Comparison of ENCODE assay signal across 8 mouse cellular contexts in the genomic region with DNA sequence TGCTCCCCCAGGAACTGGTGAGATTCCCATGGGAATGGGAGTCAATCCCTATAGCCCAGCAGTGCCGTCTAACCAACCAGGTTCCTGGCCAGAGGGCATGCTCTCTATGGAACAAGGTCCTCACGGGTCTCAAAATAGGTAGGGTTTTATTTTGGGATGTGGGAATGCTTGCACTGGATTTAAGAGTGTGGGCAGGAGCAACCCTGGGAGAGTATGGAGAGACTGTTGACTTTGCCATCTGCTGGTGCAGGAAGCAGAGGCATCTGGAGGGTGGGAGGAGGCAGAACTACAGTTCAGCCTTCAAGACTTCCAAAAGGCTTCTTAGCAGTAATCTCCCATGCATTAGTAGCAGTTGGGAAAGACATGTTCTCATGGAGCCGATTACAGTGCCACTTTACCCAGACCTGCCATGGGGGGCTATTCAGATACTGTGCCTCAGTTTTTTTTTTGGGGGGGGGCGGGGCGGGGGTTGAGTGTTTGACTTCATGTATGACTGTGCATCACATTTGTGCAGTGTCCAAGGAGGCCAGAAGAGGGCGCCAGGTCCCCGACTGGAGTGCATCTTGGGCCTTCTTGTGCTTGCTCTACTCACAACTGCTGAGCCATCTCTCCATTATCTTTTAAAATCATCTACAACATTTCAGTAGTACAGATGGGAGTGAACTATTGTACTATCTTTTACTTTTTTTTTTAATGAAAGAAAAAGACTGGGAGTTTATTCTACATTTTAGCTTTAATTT.
DNase-seq lines count a peak whose midpoint lies in the region; ATAC-seq and TF ChIP-seq lines count a peak whose summit lies in the region.

No protein-coding gene starts in this region.

- peak; percentile 68 for DNase-seq in kidney, adult 18-20 months
- peak; percentile 55 for DNase-seq in CH12.LX (ENCODE audit: extremely low read depth)
- peak; percentile 43 for DNase-seq in T-cell, adult 2 months (ENCODE audit: low spot score)
- DNase-seq in layer of hippocampus, adult 18-20 months (ENCODE audit: low spot score in 2 of 2): peak; percentile 54 to 80
- DNase-seq in mesoderm, embryonic 11.5 days (ENCODE audit: low read depth, low spot score): peak; percentile 28
- no peak for DNase-seq in forebrain, embryonic 10.5 days (ENCODE audit: extremely low spot score, low spot score)
- DNase-seq in cerebellum, adult 18-20 months: no peak

- peak; percentile 26 to 59; a peak in 3 of 4 replicates for TF ChIP-seq CTCF in CH12.LX (conservative IDR thresholded peaks at IDR 0.05 in 1 of 2, IDR thresholded peaks at IDR 0.05 in 1 of 2; ENCODE audit: low read depth in 2 of 2, low read length in 2 of 2)

- dilution Hi-C loops in CH12.LX (cut with MboI; ENCODE audit: extremely low pct_ligation_motif_present, extremely low pct_unique_long_range_greater_than_20kb, low sequenced_read_pairs): no loop called here

- TF ChIP-seq RAD21 in CH12.LX (IDR thresholded peaks at IDR 0.05; ENCODE audit: low read depth, low read length): no peak; the same call in 1 of the 2 replicates

- H3K27ac ChIP-seq in kidney, embryonic 16.5 days (ENCODE audit: low read length): no peak overlapping the region
- H3K27ac ChIP-seq in CH12.LX (ENCODE audit: insufficient read depth, low read depth): no peak overlapping the region
- H3K27ac ChIP-seq in forebrain, embryonic 10.5 days: no peak overlapping the region

- H3K4me1 ChIP-seq in kidney, embryonic 16.5 days (ENCODE audit: insufficient read depth, low read length): no peaks in the 10 kb centered on the region
- peaks cover 7 to 26% of the 10 kb centered on the region in 2 experiments for H3K4me1 ChIP-seq in CH12.LX (ENCODE audit: control insufficient read depth in 1 of 2, insufficient read depth in 2 of 2)
- no peaks in the 10 kb centered on the region for H3K4me1 ChIP-seq in forebrain, embryonic 10.5 days

- H3K4me3 ChIP-seq in kidney, embryonic 16.5 days (ENCODE audit: low read length): no peak overlapping the region
- no peak overlapping the region for H3K4me3 ChIP-seq in CH12.LX (replicated peaks in 1 of 3; ENCODE audit: low read depth in 2 of 3, low read length in 2 of 3, poor library complexity in 1 of 3)
- no peak overlapping the region for H3K4me3 ChIP-seq in forebrain, embryonic 10.5 days

- no peak overlapping the region for H3K9ac ChIP-seq in kidney, embryonic 16.5 days (replicated peaks; ENCODE audit: low read length)
- H3K9ac ChIP-seq in CH12.LX (ENCODE audit: insufficient read depth, low read depth): no peak overlapping the region

- H3K4me2 ChIP-seq in kidney, embryonic 16.5 days (replicated peaks; ENCODE audit: low read depth, low read length): no peak overlapping the region
- no peak overlapping the region for H3K4me2 ChIP-seq in CH12.LX (ENCODE audit: insufficient read depth, low read depth, poor library complexity, severe bottlenecking)

- peaks cover 46% of the 10 kb centered on the region for H3K36me3 ChIP-seq in kidney, embryonic 16.5 days (ENCODE audit: insufficient read depth, low read length)
- H3K36me3 ChIP-seq in CH12.LX (replicated peaks in 1 of 2; ENCODE audit: control insufficient read depth in 1 of 2, insufficient read depth in 1 of 2, low read length in 1 of 2): peaks cover 64 to 94% of the 10 kb centered on the region in 2 experiments
- H3K36me3 ChIP-seq in forebrain, embryonic 10.5 days (replicated peaks): peaks cover 96% of the 10 kb centered on the region

- ATAC-seq in kidney, embryonic 16.5 days (ENCODE audit: low FRiP score, low TSS enrichment): no peak

- in situ Hi-C loops in CH12.LX (cut with MboI; ENCODE audit: low pct_ligation_motif_present, low pct_unique_long_range_greater_than_20kb, low sequenced_read_pairs): no loop called here

- H3K27me3 ChIP-seq in kidney, embryonic 16.5 days (ENCODE audit: insufficient read depth, low read length): no peaks in the 10 kb centered on the region
- no peaks in the 10 kb centered on the region for H3K27me3 ChIP-seq in CH12.LX (replicated peaks)
- H3K27me3 ChIP-seq in forebrain, embryonic 10.5 days (ENCODE audit: poor library complexity, severe bottlenecking): no peaks in the 10 kb centered on the region

- WGBS in kidney, embryonic 16.5 days: 85% methylated on average over 7 of the region's 7 CpGs
- 82% methylated on average over 7 of the region's 7 CpGs for WGBS in forebrain, embryonic 10.5 days

- H3K9me3 ChIP-seq in kidney, embryonic 16.5 days (ENCODE audit: low read length): no peaks in the 10 kb centered on the region
- H3K9me3 ChIP-seq in CH12.LX (replicated peaks; ENCODE audit: low read length): no peaks in the 10 kb centered on the region
- H3K9me3 ChIP-seq in forebrain, embryonic 10.5 days: no peaks in the 10 kb centered on the region

- no peaks in the 10 kb centered on the region for H3K79me2 ChIP-seq in CH12.LX (replicated peaks; ENCODE audit: control insufficient read depth, extremely low read depth, insufficient read depth, poor library complexity, severe bottlenecking)

- no peak for TF ChIP-seq POLR2A in CH12.LX (IDR thresholded peaks at IDR 0.05; ENCODE audit: low read depth, low read length)

- no peak for TF ChIP-seq EP300 in CH12.LX (IDR thresholded peaks at IDR 0.05; ENCODE audit: low read length)

TF ChIP-seq in CH12.LX, 34 proteins besides CTCF, POLR2A, EP300 and RAD21:
- TF ChIP-seq SMC3 (IDR thresholded peaks at IDR 0.05; ENCODE audit: low read depth, low read length) (peak; percentile 26; the same call in 1 of the 2 replicates), PAX5 (IDR thresholded peaks at IDR 0.05; ENCODE audit: low read length) (no peak)
TF ChIP-seq in CH12.LX: peak in this region for 1.

Comparison
In these comparisons a context has a peak if more than half of its experiments do, and no peak if none do; other contexts are left out.
1. DNase-seq: peak in kidney, adult 18-20 months (single experiment), CH12.LX (single experiment), T-cell, adult 2 months (single experiment), layer of hippocampus, adult 18-20 months (2 of 2) and mesoderm, embryonic 11.5 days (single experiment); none in forebrain, embryonic 10.5 days (single experiment) and cerebellum, adult 18-20 months (0 of 2).